Mouse (Mus musculus) G1E (cell line): ENCODE data around the gene Ambra1. TPM values are rescaled to one million over a fixed set of nuclear protein-coding genes. Genes with fewer than 3 reads are reported as not detected.
"Not testable (repeated sequence)": the region's sequence is repeated elsewhere in the genome, so short reads cannot be mapped to it uniquely, and the experiment has no call there.

Experiments used
- ATAC-seq: 2 replicates; pipeline ENCODE4 v1.8.0; 2016; ENCODE audit warnings: mild to moderate bottlenecking; ENCODE audit not compliant: insufficient number of reproducible peaks, poor library complexity, low FRiP score, severe bottlenecking; ENCODE audit errors: extremely low read depth
- DNase-seq: peaks from one replicate; pipeline ENCODE4 v3.0.0; 2012; ENCODE audit warnings: low spot score
- H3K27me3 ChIP-seq: 2 replicates; pipeline ENCODE4 v1.6.1; 2012; ENCODE audit warnings: mild to moderate bottlenecking, low read length, inconsistent platforms; ENCODE audit not compliant: insufficient read depth
- H3K36me3 ChIP-seq: replicated peaks from 2 replicates; pipeline ENCODE3; 2012; ENCODE audit warnings: mild to moderate bottlenecking, inconsistent platforms
- H3K4me1 ChIP-seq: 2 replicates; pipeline ENCODE4 v1.6.1; 2012; ENCODE audit warnings: low read depth, low read length, inconsistent platforms, mixed read lengths; ENCODE audit not compliant: insufficient read depth
- H3K4me3 ChIP-seq: 2 replicates; pipeline ENCODE4 v1.5.1; 2012; ENCODE audit warnings: low read depth, mild to moderate bottlenecking, inconsistent platforms, low read length, moderate library complexity, mixed read lengths
- H3K9me3 ChIP-seq: replicated peaks from 2 replicates; pipeline ENCODE4 v1.6.1; 2012; ENCODE audit warnings: inconsistent platforms
- CTCF ChIP-seq: IDR thresholded peaks from 2 replicates; pipeline ENCODE4 v1.5.1; 2012; ENCODE audit warnings: low read depth, low read length, inconsistent platforms, mixed read lengths
- GATA1 ChIP-seq: IDR thresholded peaks from 2 replicates; pipeline ENCODE4 v1.6.1; 2012; ENCODE audit warnings: borderline replicate concordance, low read length, inconsistent platforms, mixed read lengths
- GATA2 ChIP-seq: IDR thresholded peaks from 2 replicates; pipeline ENCODE4 v1.6.1; 2012; ENCODE audit warnings: low read depth, low read length, inconsistent platforms, borderline replicate concordance
- POLR2AphosphoS5 ChIP-seq: IDR thresholded peaks from 2 replicates; pipeline ENCODE4 v1.6.1; 2012; ENCODE audit warnings: low read depth, low read length, inconsistent platforms; ENCODE audit not compliant: insufficient replicate concordance
- TAL1 ChIP-seq: conservative IDR thresholded peaks from 2 replicates; pipeline ENCODE4 v1.6.1; 2012; ENCODE audit warnings: low read depth, low read length, inconsistent platforms, mixed read lengths
- polyA plus RNA-seq: library from polyadenylated mRNA; stranded (reverse); fragments of >175 nt; gene quantifications from 2 replicates; pipeline ENCODE4 v1.2.3, GENCODE M21; 2012
- total RNA-seq, 2 experiments: library from RNA; stranded (forward) in 1 of 2; stranded (reverse) in 1 of 2; fragments of 200-1000 nt in 1 of 2; fragments of >200 nt in 1 of 2; fragmentation: Nextera tagmentation in 1 of 2; gene quantifications; 2 replicates each; pipeline ENCODE4 v1.2.3; 2014 to 2017

The Ambra1 gene
- total and polyA plus RNA-seq, 3 experiments, result 14.3 to 64.0 (median 30.5) TPM

DNA sequence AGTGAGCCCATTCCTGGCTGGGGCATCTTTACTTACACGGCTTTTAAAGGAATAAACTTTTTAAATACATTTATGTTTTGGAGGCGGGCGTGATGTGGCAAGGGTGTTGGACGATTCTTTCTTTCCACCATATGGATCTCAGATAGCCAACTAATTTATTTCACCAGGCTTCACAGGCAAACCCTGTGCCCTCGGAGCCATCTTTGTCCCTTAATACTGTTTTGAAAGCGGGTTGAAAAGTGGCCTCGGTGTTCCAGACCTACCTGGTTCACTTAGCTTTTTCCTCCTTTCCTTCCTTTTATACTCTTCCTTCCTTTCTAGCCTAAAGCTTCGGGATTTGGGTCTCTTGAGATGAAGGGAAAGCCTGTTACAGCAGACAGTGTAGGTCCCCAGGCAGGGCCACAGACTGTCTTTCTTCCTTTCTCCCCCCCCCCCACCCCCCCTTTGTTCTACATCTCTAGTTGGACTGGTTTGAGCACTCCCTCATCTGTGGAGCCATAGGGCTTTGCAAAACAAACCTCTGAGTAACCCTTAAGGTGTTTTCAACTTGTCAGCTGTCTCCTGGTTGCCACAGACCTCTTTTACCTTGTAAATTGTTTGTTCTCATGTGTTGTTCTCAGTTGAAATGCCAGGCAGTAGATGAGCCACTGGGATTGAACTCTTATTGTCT, 18.5 kb upstream of the Ambra1 start:
- peak; percentile 12 for DNase-seq
- H3K36me3 ChIP-seq, result peaks cover 26% of the 10 kb centered on the region
- H3K27me3 ChIP-seq, result no peaks in the 10 kb centered on the region
- no peaks in the 10 kb centered on the region for H3K9me3 ChIP-seq
- ATAC-seq, result no peak
- TF ChIP-seq POLR2AphosphoS5 (no peak), GATA2 (no peak), GATA1 (no peak), CTCF (no peak), TAL1 (no peak)
- peaks cover 25% of the 10 kb centered on the region for H3K4me1 ChIP-seq
- H3K4me3 ChIP-seq, result peak overlapping the region; percentile 85

DNA sequence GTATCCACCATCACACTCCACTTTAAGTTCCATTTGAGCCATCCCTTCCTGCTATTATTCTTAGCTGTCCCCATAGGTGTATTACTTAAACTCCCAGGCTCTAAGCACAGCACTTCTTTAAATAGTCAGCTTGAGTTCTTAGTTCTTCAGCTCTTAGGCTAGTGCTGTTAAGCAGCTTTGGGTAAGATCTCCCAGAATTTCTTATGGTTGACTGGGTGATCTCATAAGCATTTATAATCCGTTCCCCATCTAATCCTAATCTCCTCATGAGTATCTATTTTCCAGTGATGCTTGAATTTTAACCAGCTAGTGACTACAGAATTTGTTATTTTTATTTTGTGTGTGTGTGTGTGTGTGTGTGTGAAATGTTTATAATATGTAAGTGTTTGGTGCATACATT, 15.0 kb upstream of the Ambra1 start:
- Histone ChIP-seq H3K36me3 (peaks cover 50% of the 10 kb centered on the region), H3K27me3 (no peaks in the 10 kb centered on the region), H3K4me1 (peaks cover 19% of the 10 kb centered on the region), H3K4me3 (no peak overlapping the region), H3K9me3 (no peaks in the 10 kb centered on the region)
- DNase-seq (no peak), ATAC-seq (no peak)
- TF ChIP-seq GATA1 (no peak), POLR2AphosphoS5 (no peak), CTCF (no peak), GATA2 (no peak), TAL1 (no peak)

DNA sequence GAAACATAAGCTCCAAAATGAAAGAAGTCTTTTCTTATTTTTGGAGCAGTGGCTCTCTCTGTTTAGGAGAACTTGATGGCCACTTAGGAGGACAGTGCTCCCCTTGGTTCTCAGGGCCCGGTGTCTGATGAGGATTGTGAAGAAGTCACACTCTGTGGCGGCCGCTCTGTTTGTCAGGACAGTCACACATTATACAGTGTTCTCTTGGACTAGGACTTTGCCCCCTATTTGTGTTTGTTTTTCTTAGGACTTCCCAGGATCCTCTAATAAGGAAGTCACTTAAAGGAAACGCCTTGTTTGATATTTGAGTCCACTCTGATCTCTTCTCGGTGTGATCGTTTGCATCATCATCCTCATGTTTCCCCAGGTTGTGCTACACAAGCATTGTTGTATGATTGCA, 11.7 kb upstream of the Ambra1 start:
- no peak for ATAC-seq
- Histone ChIP-seq H3K27me3 (no peaks in the 10 kb centered on the region), H3K9me3 (no peaks in the 10 kb centered on the region), H3K4me1 (peaks cover 3% of the 10 kb centered on the region; the same call in 1 of the 2 replicates), H3K4me3 (no peak overlapping the region), H3K36me3 (peaks cover 59% of the 10 kb centered on the region)
- no peak for DNase-seq
- TF ChIP-seq TAL1, result no peak
- TF ChIP-seq POLR2AphosphoS5, result no peak
- no peak for TF ChIP-seq GATA1
- TF ChIP-seq CTCF, result no peak
- TF ChIP-seq GATA2, result no peak

DNA sequence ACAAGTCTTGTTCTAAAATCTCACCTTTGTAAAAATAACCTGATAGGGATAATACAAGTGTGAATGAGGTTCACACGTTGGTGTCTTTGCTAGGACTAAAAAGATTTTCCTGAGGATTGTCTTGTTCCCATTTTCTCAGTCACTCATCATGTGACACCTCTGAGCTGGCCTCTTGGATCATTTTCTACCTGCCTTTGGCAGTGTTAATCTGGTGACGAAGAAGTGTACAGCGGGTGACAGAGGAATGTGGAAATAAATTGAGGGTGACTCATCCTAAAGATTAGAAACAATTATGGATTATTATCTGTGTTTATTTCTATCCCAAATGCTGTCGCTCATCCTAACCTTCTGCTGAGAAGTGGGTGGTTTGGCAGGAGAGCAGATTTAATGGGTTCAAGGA, 6.6 kb upstream of the Ambra1 start:
- DNase-seq (no peak), ATAC-seq (no peak)
- Histone ChIP-seq H3K27me3 (no peaks in the 10 kb centered on the region), H3K4me3 (no peak overlapping the region), H3K36me3 (peaks cover 29% of the 10 kb centered on the region), H3K4me1 (peaks cover 28% of the 10 kb centered on the region), H3K9me3 (no peaks in the 10 kb centered on the region)
- TF ChIP-seq CTCF, result no peak
- TF ChIP-seq GATA1, result no peak
- TF ChIP-seq GATA2, result no peak
- TF ChIP-seq POLR2AphosphoS5, result no peak
- no peak for TF ChIP-seq TAL1

DNA sequence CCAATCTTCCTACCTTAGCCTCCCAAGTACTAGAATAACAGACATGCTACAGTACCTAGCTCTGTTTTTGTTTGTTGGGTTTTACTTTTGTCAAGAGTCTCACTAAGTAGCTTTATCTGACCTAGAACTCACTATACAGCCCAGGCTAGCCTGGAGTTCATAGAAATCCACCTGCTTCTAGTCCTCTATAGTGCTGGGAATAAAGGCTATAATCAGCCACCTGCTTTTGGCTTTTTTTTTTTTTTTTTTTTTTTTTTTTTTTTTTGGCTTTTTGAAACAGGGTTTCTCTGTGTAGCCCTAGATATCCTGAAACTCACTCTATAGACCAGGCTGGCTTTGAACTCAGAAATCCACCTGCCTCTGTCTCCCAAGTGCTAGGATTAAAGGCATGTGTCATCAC, 6.0 kb upstream of the Ambra1 start:
- peaks cover 32% of the 10 kb centered on the region for H3K4me1 ChIP-seq
- no peak for TF ChIP-seq TAL1
- TF ChIP-seq GATA1, result no peak
- TF ChIP-seq GATA2, result no peak
- TF ChIP-seq POLR2AphosphoS5, result no peak
- no peak for TF ChIP-seq CTCF
- H3K27me3 ChIP-seq, result no peaks in the 10 kb centered on the region
- no peak for ATAC-seq
- DNase-seq, result no peak
- no peaks in the 10 kb centered on the region for H3K9me3 ChIP-seq
- peaks cover 24% of the 10 kb centered on the region for H3K36me3 ChIP-seq
- H3K4me3 ChIP-seq, result no peak overlapping the region

DNA sequence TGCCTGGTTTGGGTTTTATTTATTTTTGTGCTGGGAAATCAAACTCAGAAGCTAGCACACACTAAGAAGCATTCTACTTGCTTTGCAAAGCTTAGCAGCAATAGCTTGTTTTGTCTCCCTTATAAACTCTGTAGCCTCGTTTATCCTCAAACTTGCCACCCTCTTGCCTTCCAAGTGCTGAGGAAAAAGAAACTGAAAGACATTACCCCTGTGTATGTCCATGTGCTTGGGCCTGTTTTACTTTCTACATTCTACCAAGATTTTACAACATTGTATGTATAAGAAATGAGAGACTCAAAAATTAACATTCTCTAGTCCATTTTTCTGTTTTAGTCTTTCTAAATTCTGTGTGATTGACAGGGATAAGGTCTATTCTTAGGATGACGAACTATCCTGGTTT, 5.2 kb upstream of the Ambra1 start:
- Histone ChIP-seq H3K4me3 (no peak overlapping the region), H3K4me1 (peaks cover 37% of the 10 kb centered on the region), H3K36me3 (peaks cover 18% of the 10 kb centered on the region), H3K27me3 (no peaks in the 10 kb centered on the region), H3K9me3 (no peaks in the 10 kb centered on the region)
- no peak for ATAC-seq
- TF ChIP-seq TAL1 (no peak), POLR2AphosphoS5 (no peak), GATA1 (no peak), CTCF (no peak), GATA2 (no peak)
- DNase-seq, result no peak

DNA sequence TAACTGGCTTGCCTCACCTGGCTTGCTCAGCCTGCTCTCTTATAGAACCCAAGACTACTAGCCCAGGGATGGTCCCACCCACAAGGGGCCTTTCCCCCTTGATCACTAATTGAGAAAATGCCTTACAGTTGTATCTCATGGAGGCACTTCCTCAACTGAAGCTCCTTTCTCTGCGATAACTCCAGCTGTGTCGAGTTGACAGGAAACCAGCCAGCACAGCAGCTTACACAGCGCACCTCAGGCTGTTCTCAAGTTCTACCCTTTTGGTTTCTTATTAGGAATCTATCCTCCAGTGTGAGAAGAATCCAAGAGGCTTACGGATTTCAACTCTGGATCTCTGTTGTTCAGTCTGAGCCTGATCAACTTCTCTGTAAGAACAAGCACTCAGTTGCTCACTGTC, 4.5 kb upstream of the Ambra1 start:
- DNase-seq, H3K9me3 ChIP-seq, H3K4me3 ChIP-seq, ATAC-seq, H3K27me3 ChIP-seq: not testable (repeated sequence)
- peaks cover 10% of the 10 kb centered on the region for H3K36me3 ChIP-seq
- H3K4me1 ChIP-seq, result peaks cover 37% of the 10 kb centered on the region
